Mouse (Mus musculus) limb, embryonic 14.5 days (tissue): Measurements from ENCODE around the gene Tmem132e. TPM values are rescaled to one million over a fixed set of nuclear protein-coding genes. Genes with fewer than 3 reads are reported as not detected.

Experiments used
- ATAC-seq: fragments of 200-750 bp; cut with Nextera tagmentation; 2 replicates; pipeline ENCODE4 v1.8.0; 2017; ENCODE audit warnings: low read depth, moderate number of reproducible peaks, moderate TSS enrichment; ENCODE audit not compliant: low FRiP score
- DNase-seq: peaks from one replicate; pipeline ENCODE4 v3.0.0-alpha.2; 2015; ENCODE audit warnings: low spot score
- H3K27ac ChIP-seq: fragments of 300-500 bp; sonication (generic); replicated peaks from 2 replicates; pipeline ENCODE4 v1.5.1; 2014; ENCODE audit warnings: low read depth, mild to moderate bottlenecking, low read length, moderate library complexity, mixed read lengths
- H3K27me3 ChIP-seq: fragments of 300-500 bp; sonication (generic); 2 replicates; pipeline ENCODE4 v1.6.1; 2014; ENCODE audit warnings: low read length, mixed read lengths; ENCODE audit not compliant: control insufficient read depth, insufficient read depth
- H3K36me3 ChIP-seq: fragments of 300-500 bp; sonication (generic); 2 replicates; pipeline ENCODE4 v1.6.1; 2014; ENCODE audit warnings: mild to moderate bottlenecking, low read length, moderate library complexity, mixed read lengths; ENCODE audit not compliant: control insufficient read depth, insufficient read depth
- H3K4me1 ChIP-seq: fragments of 300-500 bp; sonication (generic); 2 replicates; pipeline ENCODE4 v1.6.1; 2014; ENCODE audit warnings: antibody characterized with exemption, low read length, mixed read lengths; ENCODE audit not compliant: control insufficient read depth, insufficient read depth
- H3K4me2 ChIP-seq: fragments of 300-500 bp; sonication (generic); replicated peaks from 2 replicates; pipeline ENCODE4 v1.6.1; 2014; ENCODE audit warnings: low read depth, mild to moderate bottlenecking, low read length, moderate library complexity; ENCODE audit not compliant: severe bottlenecking
- H3K4me3 ChIP-seq: fragments of 300-500 bp; sonication (generic); replicated peaks from 2 replicates; pipeline ENCODE4 v1.5.1; 2014; ENCODE audit warnings: low read length
- H3K9ac ChIP-seq: fragments of 300-500 bp; sonication (generic); 2 replicates; pipeline ENCODE4 v1.6.1; 2014; ENCODE audit warnings: mild to moderate bottlenecking, low read depth, low read length, moderate library complexity; ENCODE audit not compliant: severe bottlenecking
- H3K9me3 ChIP-seq: fragments of 300-500 bp; sonication (generic); 2 replicates; pipeline ENCODE4 v1.6.1; 2016; ENCODE audit warnings: low read length; ENCODE audit not compliant: control insufficient read depth
- POLR2A ChIP-seq: fragments of 200-500 bp; IDR thresholded peaks from 2 replicates; pipeline ENCODE4 v1.8.0; 2012; ENCODE audit warnings: inconsistent platforms, mild to moderate bottlenecking, moderate library complexity, borderline replicate concordance; ENCODE audit not compliant: insufficient read depth, insufficient read length; ENCODE audit errors: extremely low read depth
- WGBS: fragments of 180-500 bp; shearing (Covaris S2); extraction: QIAGEN DNeasy Blood & Tissue Kit; methylation state at CpG from one replicate; pipeline ENCODE4 v1.1.7; 2014; 5-methylcytosine and 5-hydroxymethylcytosine counted together
- polyA plus RNA-seq, 2 experiments: library from polyadenylated mRNA; depleted of rRNA in 1 of 2; stranded (reverse) in 1 of 2; unstranded in 1 of 2; fragments of >200 nt; fragmentation: Nextera tagmentation in 1 of 2; extraction: Ambion mirVana in 1 of 2; gene quantifications; 2 replicates each; pipeline versions ENCODE4 v1.2.1 to v1.2.3; 2012 to 2014

The Tmem132e gene
- polyA plus RNA-seq, 2 experiments = 1.0 to 3.5 TPM

DNA sequence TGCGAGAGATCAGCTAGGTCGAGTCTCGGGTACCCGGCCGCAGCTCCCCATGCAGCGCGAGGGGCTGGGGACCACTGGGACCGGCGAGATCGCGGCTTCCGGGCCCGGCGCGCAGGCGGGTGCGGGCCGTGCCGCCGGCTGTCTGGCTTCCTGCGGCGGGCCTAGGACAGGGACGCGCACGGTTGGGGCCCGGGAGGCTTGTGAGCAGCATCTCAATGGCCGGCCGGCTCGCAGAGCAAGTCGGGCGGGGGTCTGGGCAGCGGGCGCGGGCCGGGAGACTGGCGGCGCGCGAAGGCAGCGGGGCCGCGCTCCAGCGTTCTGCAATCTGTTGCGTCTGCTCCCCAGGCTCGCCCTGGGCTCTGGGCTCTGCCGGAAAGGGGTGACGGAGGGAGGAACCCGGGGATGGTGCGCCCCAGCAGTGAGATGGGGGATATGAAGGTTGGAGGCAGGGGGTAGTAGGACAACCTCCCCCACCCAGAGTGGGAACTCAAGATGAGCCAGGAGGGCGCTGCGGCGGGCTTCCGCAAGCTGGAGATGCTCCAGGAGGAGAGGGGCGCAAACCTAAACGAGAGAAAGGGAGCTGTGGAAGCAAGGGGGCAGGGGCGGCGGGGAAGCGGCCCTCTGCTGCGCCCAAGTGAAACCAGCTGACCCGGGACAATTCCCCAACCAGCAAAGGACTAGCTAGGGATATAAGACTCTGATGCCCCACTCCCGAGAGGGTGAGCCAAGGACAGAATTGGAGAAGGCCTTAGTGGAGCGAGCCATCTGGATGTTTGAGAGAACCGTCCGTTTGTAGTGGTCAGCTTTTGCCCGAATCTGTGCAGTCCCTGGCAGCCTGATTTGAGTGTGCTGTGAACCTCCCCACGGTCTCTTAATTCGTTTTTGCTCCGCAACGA, 944 bp downstream of the Tmem132e start:
- peak overlapping the region; percentile 90 for H3K4me2 ChIP-seq
- WGBS = 2% methylated on average over 48 of the region's 69 CpGs
- H3K9me3 ChIP-seq = no peaks in the 10 kb centered on the region
- H3K27ac ChIP-seq = no peak overlapping the region
- peak overlapping the region; percentile 58 for H3K4me3 ChIP-seq
- peak overlapping the region; percentile 48 for H3K9ac ChIP-seq
- H3K4me1 ChIP-seq = peaks cover 17% of the 10 kb centered on the region
- DNase-seq = no peak
- no peaks in the 10 kb centered on the region for H3K36me3 ChIP-seq
- H3K27me3 ChIP-seq = peaks cover 75% of the 10 kb centered on the region
- TF ChIP-seq POLR2A = no peak
- ATAC-seq = no peak

DNA sequence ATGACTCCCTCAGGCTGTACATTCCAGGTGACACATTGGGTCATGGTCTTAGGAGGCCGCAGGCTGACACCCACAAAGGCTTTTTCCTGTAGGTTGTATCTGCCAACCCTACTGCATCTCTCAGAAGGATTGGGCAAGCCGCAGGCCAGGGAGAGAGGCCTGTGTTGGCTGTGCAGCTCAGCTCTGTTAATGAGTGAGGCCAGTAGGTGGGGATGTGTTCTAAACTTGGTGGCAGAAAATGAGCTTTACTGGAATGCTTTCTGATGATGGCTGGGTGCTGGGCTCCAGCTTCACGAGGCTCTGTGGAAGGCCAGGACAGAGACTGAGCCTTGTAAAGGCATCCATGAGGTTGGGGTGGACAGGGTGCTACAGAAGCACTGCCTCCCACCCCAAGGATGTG, 3.6 kb downstream of the Tmem132e start:
- Histone ChIP-seq H3K4me1 (peaks cover 17% of the 10 kb centered on the region), H3K9me3 (no peaks in the 10 kb centered on the region), H3K36me3 (no peaks in the 10 kb centered on the region), H3K4me3 (no peak overlapping the region), H3K27me3 (peaks cover 50% of the 10 kb centered on the region), H3K27ac (no peak overlapping the region), H3K4me2 (no peak overlapping the region), H3K9ac (no peak overlapping the region)
- WGBS = 62% methylated on average over 3 of the region's 3 CpGs
- DNase-seq (no peak), ATAC-seq (no peak)
- no peak for TF ChIP-seq POLR2A

DNA sequence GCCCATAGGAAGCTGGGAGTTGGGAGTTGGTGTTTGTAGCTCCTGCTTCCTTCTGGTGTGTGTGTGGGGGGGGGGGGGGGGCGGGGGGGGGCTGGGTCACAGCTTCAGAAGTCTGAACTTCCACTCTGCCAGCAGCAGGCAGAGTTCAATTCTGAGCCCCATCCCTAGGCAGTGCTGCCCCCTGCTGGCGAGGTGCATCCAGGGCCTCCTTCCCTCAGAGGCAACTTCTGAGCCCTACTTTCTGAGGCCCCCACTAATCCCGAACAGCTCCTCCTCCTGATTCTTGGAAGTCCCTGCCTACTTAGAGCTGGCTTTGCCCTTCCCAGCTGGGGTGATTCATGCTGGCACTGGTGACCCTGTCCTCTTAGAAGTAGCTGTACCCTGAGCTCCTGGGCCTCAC, 10.9 kb downstream of the Tmem132e start:
- Histone ChIP-seq H3K27me3 (no peaks in the 10 kb centered on the region), H3K4me3 (no peak overlapping the region), H3K4me2 (no peak overlapping the region), H3K36me3 (no peaks in the 10 kb centered on the region), H3K4me1 (no peaks in the 10 kb centered on the region), H3K9me3 (no peaks in the 10 kb centered on the region), H3K27ac (no peak overlapping the region), H3K9ac (no peak overlapping the region)
- 10% methylated on average over 3 of the region's 3 CpGs for WGBS
- DNase-seq = no peak
- TF ChIP-seq POLR2A = no peak
- no peak for ATAC-seq

DNA sequence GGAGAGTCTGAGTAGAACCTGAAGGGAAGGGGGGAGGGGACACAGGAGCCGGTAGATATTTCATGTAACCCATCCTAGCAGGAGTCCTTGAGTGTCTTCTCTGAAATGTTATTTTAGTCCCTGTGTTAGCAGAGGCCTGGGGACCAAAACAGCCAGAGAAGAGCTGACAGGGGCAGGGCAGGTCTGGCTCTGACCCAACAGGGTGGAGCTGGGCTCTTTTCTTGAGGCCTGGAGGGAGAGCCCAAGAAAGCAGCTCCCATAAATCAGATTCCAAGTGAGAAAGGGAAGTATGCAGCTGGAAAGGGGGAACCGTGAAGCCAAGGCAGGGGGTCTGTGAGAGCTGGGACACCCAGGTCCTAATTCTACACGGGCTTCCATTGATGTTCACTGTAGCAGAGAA, 16.9 kb downstream of the Tmem132e start:
- no peaks in the 10 kb centered on the region for H3K4me1 ChIP-seq
- H3K27me3 ChIP-seq = no peaks in the 10 kb centered on the region
- 34% methylated on average over 3 of the region's 3 CpGs for WGBS
- TF ChIP-seq POLR2A = no peak
- H3K9ac ChIP-seq = no peak overlapping the region
- DNase-seq (no peak), ATAC-seq (no peak)
- no peak overlapping the region for H3K4me3 ChIP-seq
- H3K9me3 ChIP-seq = no peaks in the 10 kb centered on the region
- no peak overlapping the region for H3K4me2 ChIP-seq
- no peaks in the 10 kb centered on the region for H3K36me3 ChIP-seq
- H3K27ac ChIP-seq = no peak overlapping the region

DNA sequence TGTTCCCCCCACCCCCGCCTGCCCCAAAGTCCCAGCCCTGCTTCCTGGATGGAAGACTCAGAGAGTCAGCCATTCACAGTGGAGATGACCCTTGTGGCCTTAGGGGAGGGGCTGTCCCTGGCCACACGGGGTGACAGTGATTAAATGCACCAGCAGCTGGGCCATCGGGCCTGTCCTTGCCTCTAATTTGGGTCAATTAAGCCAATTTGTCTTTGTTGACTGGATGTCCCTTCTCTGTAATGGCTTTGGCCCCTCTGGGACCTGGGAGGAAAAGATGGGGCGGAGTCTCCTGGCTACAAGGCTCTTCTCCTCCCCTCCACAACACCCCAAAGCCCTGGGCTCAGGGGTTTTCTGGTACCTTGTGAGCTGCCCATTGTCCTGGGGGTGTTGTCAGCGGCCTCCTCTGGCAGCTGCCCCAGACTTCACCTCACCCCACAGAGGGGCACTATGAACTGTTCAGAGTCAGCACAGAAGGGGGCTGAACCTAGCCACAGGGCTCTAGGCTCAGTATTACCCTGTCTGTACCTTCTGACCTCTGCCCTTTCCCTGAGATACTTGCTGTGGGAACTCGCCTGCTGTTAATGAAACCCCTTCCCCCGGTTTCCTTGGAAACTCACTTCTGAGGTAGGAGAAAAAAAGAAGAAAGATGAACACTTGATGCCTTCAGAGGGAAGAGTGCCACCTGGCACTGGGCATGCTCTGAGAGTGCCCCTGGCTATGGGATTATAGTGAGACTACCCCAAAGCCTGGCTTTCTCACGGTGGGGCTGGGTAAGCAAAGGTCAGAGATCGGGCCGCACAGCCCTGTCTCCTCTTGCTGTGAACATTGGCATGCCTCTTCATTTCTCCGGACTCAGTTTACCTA, 17.9 kb downstream of the Tmem132e start:
- no peaks in the 10 kb centered on the region for H3K9me3 ChIP-seq
- no peak for TF ChIP-seq POLR2A
- no peak overlapping the region for H3K4me2 ChIP-seq
- H3K36me3 ChIP-seq = no peaks in the 10 kb centered on the region
- ATAC-seq (no peak), DNase-seq (no peak)
- no peaks in the 10 kb centered on the region for H3K4me1 ChIP-seq
- H3K4me3 ChIP-seq = no peak overlapping the region
- H3K27me3 ChIP-seq = no peaks in the 10 kb centered on the region
- 33% methylated on average over 11 of the region's 11 CpGs for WGBS
- H3K27ac ChIP-seq = no peak overlapping the region
- H3K9ac ChIP-seq = no peak overlapping the region
